Mouse (Mus musculus): ENCODE data around the gene Glyr1. TPM values are rescaled to one million over a fixed set of nuclear protein-coding genes. Genes with fewer than 3 reads are reported as not detected.

Gene Glyr1
- polyA plus RNA-seq, 1 experiment from 2014 or later = 129 TPM

DNA sequence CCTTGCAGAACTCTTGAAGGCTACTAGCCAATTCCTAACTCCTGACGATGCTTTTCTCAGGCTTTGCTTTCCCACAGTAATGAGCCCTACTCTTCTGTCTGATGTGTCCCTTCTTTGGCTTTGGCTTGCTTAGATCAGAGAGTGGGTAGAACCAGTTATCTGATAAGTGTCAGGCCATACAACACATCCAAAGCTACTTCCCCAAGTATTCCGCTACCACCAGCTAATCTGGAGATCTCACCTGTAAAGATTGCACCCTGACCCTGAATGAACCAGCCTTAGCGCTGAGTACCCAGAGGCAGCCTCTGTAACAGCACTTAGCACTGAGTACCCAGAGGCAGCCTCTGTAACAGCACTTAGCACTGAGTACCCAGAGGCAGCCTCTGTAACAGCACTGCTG is 4.3 kb downstream of the Glyr1 start:
- H3K27me3 ChIP-seq (ENCODE audit: insufficient read depth, poor library complexity, severe bottlenecking) = no peaks in the 10 kb centered on the region
- peaks cover 14% of the 10 kb centered on the region for H3K4me1 ChIP-seq
- no peak overlapping the region for H3K27ac ChIP-seq
- no peaks in the 10 kb centered on the region for H3K9me3 ChIP-seq
- WGBS = 94% methylated on average over 3 of the region's 3 CpGs
- DNase-seq (ENCODE audit: low spot score) = no peak
- H3K4me3 ChIP-seq = no peak overlapping the region
- H3K36me3 ChIP-seq = peaks cover 75% of the 10 kb centered on the region

DNA sequence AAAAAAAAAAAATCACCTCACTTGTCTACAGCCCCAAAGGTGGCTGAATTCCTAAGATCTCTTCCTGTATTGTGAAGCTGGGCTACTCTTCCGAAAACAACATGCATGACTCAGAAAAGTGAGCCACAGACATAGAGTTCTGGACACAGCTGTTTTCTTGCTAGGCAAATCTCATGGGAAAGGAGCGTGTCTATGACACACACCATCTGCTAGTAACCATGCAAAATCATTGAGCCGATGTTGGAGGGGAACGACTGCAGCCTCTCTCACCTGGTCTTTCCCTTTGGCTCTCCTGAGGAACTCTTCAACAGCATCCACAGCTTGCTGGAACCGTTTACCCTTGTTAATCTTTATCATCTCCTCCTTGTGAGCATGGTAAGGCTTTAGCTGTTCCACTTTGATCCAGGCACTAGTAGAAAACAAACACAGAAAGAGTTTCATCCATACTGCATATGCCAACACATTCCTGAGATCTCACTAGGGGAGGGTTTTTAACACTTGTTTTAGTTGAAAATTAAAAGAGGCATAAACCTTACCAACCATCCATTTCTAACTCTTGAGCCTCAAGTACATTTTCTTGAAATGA is 12.9 kb downstream of the Glyr1 start:
- Histone ChIP-seq H3K27ac (no peak overlapping the region), H3K9me3 (no peaks in the 10 kb centered on the region), H3K27me3 (ENCODE audit: insufficient read depth, poor library complexity, severe bottlenecking) (no peaks in the 10 kb centered on the region), H3K36me3 (peaks cover 99% of the 10 kb centered on the region), H3K4me1 (no peaks in the 10 kb centered on the region), H3K4me3 (no peak overlapping the region)
- no peak for DNase-seq (ENCODE audit: low spot score)
- WGBS = 90% methylated on average over 5 of the region's 5 CpGs

DNA sequence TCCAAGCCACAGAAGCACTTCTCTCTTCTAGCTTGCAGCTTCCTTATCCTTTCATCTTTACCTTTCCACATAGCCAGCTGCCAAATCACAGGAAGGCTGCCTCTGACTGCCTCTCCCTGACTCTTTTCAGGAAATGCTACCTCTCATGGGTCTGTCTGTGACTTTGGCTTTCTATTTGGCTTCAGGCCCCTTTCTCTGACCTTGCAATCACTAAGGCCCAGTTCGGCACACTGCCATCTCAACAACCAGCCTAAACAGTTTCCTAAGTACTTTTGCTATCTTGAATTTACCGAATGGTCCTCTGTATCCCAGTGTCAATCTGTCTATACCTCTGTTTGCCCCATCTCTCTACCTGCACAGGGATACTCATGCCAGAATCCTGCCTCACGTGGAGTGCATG is 14.1 kb downstream of the Glyr1 start:
- H3K36me3 ChIP-seq = peaks cover 99% of the 10 kb centered on the region
- WGBS = 92% methylated on average over 3 of the region's 3 CpGs

DNA sequence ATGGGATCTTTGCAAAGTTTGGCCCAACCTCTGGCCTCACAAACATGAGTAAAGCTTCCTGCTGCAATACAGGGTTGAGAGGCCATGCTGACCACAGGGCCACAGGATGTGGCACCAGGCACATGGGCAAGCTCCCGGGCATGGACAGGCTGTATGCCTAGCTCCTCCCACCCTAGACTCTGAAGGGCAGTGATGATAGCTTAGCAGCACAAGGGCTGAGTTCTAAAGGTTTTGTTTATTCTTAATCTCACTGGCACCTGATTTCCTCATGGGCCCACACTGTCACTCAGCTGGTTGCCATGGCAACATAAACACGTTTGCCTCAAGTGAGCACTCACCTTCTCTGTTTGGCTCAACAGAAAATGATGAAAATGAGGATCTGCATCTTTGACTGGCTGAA is 19.8 kb downstream of the Glyr1 start:
- 74% methylated on average over 2 of the region's 2 CpGs for WGBS
- no peaks in the 10 kb centered on the region for H3K4me1 ChIP-seq
- no peaks in the 10 kb centered on the region for H3K9me3 ChIP-seq
- no peaks in the 10 kb centered on the region for H3K27me3 ChIP-seq (ENCODE audit: insufficient read depth, poor library complexity, severe bottlenecking)
- peaks cover 98% of the 10 kb centered on the region for H3K36me3 ChIP-seq
- no peak for DNase-seq (ENCODE audit: low spot score)
- no peak overlapping the region for H3K4me3 ChIP-seq
- no peak overlapping the region for H3K27ac ChIP-seq

More for the DNA sequence above, 14.1 kb downstream of the Glyr1 start:
- Histone ChIP-seq H3K4me1 (no peaks in the 10 kb centered on the region), H3K27ac (no peak overlapping the region), H3K27me3 (ENCODE audit: insufficient read depth, poor library complexity, severe bottlenecking) (no peaks in the 10 kb centered on the region), H3K4me3 (no peak overlapping the region), H3K9me3 (no peaks in the 10 kb centered on the region)
- no peak for DNase-seq (ENCODE audit: low spot score)

DNA sequence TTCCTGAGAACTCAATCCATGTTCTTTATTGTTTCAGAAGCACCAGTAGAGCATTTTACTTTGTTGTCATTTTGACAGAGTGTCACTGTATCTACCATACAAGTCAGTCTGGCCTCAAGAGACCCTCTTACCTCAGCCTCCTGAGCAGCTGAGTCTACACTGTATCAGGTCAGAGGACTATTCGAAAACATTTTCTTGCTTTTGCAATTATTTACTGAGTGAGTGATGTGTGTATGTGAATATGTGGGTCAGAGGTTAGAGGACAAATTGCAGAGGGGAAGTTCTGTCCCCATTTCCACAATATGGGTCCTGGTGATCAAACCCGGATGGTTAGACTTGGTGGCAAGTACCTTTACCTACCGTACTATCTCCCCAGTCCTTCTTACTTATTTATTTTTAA is 25.6 kb downstream of the Glyr1 start:
- no peak overlapping the region for H3K27ac ChIP-seq
- H3K27me3 ChIP-seq (ENCODE audit: insufficient read depth, poor library complexity, severe bottlenecking) = no peaks in the 10 kb centered on the region
- peaks cover 98% of the 10 kb centered on the region for H3K36me3 ChIP-seq
- no peak overlapping the region for H3K4me3 ChIP-seq
- H3K9me3 ChIP-seq = no peaks in the 10 kb centered on the region
- WGBS = 97% methylated on average over 3 of the region's 3 CpGs
- H3K4me1 ChIP-seq = no peaks in the 10 kb centered on the region
- DNase-seq (ENCODE audit: low spot score) = no peak

DNA sequence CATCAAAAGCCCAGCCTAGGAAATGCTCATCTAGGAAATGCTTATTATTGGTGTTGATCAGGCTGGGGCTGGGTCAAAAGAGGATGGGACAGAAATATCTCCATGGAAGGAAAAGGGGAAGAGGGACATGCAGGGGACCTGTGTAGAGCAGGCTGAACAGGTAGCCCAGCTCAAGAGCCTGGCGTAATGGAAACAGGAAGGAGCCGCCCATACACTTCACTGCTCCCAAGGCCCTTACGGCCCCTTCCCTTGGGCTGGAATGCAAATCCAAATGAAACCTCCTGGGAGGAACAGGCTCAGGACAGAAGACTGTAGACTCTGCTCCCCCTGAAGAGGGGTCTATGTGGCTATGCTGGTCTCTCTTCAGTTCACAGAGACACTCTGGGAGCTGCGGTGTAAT is 35.1 kb downstream of the Glyr1 start:
- peaks cover 20% of the 10 kb centered on the region for H3K4me1 ChIP-seq
- DNase-seq (ENCODE audit: low spot score) = no peak
- H3K36me3 ChIP-seq = peaks cover 61% of the 10 kb centered on the region
- H3K4me3 ChIP-seq = no peak overlapping the region
- H3K27me3 ChIP-seq (ENCODE audit: insufficient read depth, poor library complexity, severe bottlenecking) = no peaks in the 10 kb centered on the region
- no peak overlapping the region for H3K27ac ChIP-seq
- WGBS = 86% methylated on average over 4 of the region's 4 CpGs
- H3K9me3 ChIP-seq = no peaks in the 10 kb centered on the region

DNA sequence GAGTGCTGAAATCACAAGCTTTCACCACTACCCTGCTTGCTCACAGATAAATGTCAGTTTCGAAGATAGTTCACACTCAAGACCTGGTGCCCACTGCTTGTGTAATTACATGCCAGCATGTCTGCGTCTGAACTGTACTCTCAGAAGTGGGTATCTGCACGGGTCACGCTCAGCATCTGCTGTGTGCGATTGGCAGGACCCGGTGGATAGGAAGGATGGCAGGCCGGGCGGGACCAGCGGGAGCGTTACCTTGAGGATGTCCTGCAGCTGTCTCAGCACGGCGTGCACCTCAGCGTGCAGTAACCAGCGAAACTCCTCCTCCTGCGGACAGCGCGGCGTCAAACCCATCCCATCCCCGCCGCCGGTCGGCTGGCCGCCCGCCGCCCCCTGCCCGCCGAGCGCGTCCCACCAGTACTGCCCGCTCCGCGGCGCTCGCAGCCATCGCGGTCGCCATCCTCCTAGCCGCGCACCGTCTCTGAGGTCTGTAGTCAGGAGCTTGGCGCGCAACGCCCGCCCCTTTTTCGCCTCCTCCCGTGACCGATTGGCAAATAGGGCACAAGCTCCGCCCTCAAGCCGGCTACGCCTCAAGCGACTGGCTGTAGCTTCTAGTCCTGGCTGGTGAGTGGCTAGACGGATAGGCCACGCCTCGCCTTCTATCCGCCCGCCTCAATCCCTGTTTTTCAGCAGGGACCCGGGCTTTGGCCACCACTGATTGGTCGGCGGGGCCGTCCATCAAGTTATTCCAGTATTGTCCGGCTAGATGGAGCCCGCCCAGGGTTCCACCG is 36.4 kb downstream of the Glyr1 start, which contains the start of gene Rogdi:
Gene Rogdi, minus strand, starts transcription at position 500 of the 785 bp plus-strand sequence.
- under 1% methylated on average over 63 of the region's 63 CpGs for WGBS
- peaks cover 20% of the 10 kb centered on the region for H3K4me1 ChIP-seq
- no peaks in the 10 kb centered on the region for H3K27me3 ChIP-seq (ENCODE audit: insufficient read depth, poor library complexity, severe bottlenecking)
- H3K9me3 ChIP-seq = no peaks in the 10 kb centered on the region
- peak within 1 kb of the TSS; percentile 76 for H3K4me3 ChIP-seq
- H3K27ac ChIP-seq = peak within 1 kb of the TSS; percentile 82
- peak; percentile 100 for DNase-seq (ENCODE audit: low spot score)
- peaks cover 54% of the 10 kb centered on the region for H3K36me3 ChIP-seq

DNA sequence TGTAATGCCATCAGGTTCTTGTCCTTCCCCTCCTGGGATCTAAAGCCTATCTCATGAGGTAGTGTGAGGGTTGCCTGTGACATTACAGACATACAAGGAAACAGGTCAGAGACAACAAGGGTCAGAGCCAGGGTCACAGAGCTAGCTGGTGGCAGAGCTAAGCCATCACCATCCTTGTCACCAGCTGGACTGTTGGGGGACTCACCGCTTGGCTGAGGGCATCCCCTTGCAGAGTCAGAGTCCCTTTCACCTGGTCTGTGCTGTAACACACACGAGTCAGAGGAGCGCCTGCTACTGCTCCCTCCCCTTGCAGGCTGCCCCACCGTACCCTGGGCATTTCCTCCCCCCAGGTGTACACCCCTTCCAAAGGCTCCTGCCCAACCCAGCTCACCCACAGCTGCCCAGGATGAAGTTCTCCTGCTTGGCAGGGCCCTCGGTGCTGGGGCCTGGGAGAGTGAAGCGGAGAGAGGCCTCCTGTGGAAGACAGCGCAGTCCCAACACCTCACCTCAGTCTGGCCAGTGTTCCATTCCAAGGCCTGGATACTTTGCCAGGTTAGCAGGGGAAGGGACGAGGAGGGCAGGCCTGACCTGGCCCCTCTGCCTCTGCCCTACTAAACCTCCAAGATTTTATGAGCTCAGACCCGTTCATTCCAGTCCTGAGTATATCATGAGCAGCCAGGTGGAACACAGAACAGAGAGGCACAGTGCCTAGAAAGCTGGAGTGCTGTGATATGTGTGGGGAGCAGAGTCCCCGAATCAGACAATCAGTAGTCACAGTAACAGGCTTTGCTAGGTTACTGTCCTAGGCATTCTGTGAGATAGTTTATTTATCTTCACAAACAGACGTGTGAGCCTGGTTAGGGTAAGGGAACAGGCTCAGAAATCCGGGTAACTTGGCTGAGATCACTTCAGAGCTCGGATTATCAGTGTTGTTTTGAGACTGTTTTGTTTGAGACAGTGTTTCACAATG is 37.3 kb downstream of the Glyr1 start:
- Histone ChIP-seq H3K36me3 (peaks cover 45% of the 10 kb centered on the region), H3K27ac (peak overlapping the region; percentile 82; the same call in 1 of the 2 replicates), H3K9me3 (no peaks in the 10 kb centered on the region), H3K4me1 (peaks cover 24% of the 10 kb centered on the region), H3K27me3 (ENCODE audit: insufficient read depth, poor library complexity, severe bottlenecking) (no peaks in the 10 kb centered on the region), H3K4me3 (peak overlapping the region; percentile 76)
- no peak for DNase-seq (ENCODE audit: low spot score)
- 53% methylated on average over 13 of the region's 13 CpGs for WGBS

DNA sequence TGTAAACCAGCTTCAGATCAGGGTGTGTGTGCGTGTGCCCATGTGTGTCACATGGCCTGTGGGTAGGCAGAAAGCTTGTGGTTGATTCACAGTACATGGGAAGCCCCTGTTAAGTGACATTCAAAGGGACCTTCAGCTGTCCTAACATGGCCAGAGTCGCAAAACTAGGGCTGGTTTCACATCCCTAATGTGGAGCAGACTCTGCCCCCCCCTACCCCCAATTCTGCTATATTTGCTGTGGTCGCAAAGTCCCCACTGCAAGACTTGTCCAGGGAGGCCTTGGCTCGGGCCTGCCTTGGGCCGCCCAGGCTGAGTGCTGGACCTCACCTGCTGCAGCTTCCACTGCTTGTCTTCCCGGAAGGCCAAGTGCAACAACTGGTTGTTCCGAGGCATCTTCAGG is 38.4 kb downstream of the Glyr1 start:
- peaks cover 35% of the 10 kb centered on the region for H3K36me3 ChIP-seq
- no peaks in the 10 kb centered on the region for H3K27me3 ChIP-seq (ENCODE audit: insufficient read depth, poor library complexity, severe bottlenecking)
- H3K9me3 ChIP-seq = no peaks in the 10 kb centered on the region
- H3K4me1 ChIP-seq = peaks cover 32% of the 10 kb centered on the region
- DNase-seq (ENCODE audit: low spot score) = no peak
- H3K27ac ChIP-seq = no peak overlapping the region
- WGBS = 86% methylated on average over 7 of the region's 7 CpGs
- no peak overlapping the region for H3K4me3 ChIP-seq

DNA sequence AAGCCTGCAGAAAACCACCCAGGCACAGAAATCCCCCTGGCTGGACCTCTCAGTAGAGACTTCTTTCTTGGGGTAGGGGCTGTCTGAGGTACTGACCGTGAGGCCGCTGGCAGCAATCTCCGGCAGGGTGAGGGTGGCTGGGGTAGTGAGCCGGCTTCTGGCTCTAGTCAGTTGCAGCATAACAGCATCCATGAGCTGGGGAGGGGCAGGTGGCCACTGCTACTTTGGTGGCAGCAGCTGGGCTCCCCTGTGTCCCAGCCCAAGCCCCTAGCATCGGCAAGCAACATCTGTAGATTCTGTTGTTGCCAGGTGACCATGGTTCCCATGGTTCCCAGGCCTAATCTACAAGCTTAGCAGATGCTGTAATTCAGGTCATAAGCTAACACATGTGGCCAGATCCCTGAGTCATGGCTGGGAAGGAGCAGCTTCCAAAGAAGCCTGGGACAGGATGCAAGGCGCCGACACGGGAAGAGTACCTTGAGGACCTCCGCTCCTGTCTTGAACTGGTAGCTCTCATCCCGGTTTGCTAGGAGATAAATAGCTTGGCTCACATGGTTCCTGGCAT is 39.2 kb downstream of the Glyr1 start:
- peaks cover 32% of the 10 kb centered on the region for H3K4me1 ChIP-seq
- peaks cover 26% of the 10 kb centered on the region for H3K36me3 ChIP-seq
- no peak for DNase-seq (ENCODE audit: low spot score)
- no peak overlapping the region for H3K27ac ChIP-seq
- H3K4me3 ChIP-seq = no peak overlapping the region
- no peaks in the 10 kb centered on the region for H3K9me3 ChIP-seq
- 89% methylated on average over 10 of the region's 10 CpGs for WGBS
- H3K27me3 ChIP-seq (ENCODE audit: insufficient read depth, poor library complexity, severe bottlenecking) = no peaks in the 10 kb centered on the region

DNA sequence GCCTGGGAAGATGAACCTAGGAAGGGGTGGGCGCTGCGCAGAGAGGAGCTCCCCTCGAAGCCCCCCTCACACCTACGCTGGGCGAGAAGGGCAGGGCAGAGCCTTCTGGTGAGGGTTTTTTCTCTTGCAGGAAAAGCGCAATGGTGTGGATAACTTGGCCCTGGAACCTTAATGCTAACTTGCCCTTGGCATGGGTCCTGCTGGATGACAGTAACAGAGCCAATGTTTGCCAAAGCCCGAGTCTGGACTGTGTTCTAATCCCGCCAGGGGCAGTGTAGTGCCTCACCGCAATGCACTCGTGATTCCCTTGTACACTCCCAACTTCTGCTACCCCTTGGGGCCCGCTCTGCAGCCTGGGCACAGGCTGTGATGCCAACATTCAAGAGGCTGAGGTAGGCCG is 41.6 kb downstream of the Glyr1 start:
- Histone ChIP-seq H3K27ac (no peak overlapping the region), H3K9me3 (no peaks in the 10 kb centered on the region), H3K4me3 (no peak overlapping the region), H3K36me3 (peaks cover 13% of the 10 kb centered on the region), H3K27me3 (ENCODE audit: insufficient read depth, poor library complexity, severe bottlenecking) (no peaks in the 10 kb centered on the region), H3K4me1 (peaks cover 32% of the 10 kb centered on the region)
- DNase-seq (ENCODE audit: low spot score) = no peak
- WGBS = 80% methylated on average over 12 of the region's 12 CpGs

DNA sequence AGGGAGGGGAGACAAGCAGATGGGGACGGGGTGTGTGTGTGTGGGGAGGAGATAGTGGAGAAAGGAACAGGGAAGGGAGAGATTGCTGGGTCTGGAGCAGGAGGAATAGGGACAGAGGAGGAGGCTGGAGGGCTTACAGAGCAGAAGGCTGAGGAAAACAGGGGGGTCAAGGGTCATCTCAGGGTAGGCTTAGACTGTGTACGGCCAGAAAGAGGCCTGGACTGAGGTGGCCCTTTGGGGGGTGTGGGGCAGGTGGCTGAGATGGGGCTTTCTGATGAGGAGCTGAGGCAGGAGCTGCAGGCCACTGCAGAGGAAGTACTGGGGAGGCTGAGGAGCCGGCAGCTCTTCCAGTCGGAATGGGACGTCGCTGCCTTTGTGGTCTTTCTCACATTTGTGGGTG is 42.2 kb downstream of the Glyr1 start:
- Histone ChIP-seq H3K4me1 (peaks cover 26% of the 10 kb centered on the region), H3K4me3 (peak overlapping the region; percentile 19; the same call in 1 of the 2 replicates), H3K36me3 (peaks cover 13% of the 10 kb centered on the region), H3K27ac (peak overlapping the region; percentile 50), H3K27me3 (ENCODE audit: insufficient read depth, poor library complexity, severe bottlenecking) (no peaks in the 10 kb centered on the region), H3K9me3 (no peaks in the 10 kb centered on the region)
- 45% methylated on average over 6 of the region's 6 CpGs for WGBS
- no peak for DNase-seq (ENCODE audit: low spot score)
